Comparison of ENCODE assay signal across 9 mouse cellular contexts in the genomic region with DNA sequence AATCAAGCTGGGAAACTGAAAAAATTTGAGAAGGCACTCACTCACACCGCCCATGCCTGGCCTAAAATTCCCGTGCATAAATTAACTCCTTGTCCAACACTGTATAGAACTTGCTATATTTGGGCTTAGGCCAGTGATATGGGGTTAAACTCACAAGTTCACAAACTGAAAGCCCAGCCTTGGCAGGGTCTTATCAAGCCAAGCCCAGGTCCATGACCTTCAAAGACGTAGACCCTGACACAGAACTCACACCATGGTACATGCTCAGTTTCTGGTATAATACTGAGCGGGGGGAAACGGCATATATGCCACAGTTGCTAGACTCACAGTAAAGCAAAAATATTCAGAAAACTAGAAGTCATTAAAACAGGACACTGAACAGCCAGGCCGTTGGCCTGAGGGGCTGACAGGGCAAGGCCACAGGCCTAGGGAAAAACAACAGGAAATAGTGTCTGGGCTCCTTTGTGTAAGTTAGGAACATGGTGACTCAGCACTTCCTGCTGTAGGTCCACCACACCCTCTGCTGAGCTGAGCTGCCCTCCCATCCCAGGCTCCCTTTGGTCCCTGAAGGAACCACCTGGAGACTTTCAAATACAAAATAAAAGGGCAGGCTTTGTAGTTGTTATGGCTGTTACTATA. TPM values are rescaled to one million over a fixed set of nuclear protein-coding genes. Genes with fewer than 3 reads are reported as not detected.
A peak's percentile ranks its signal among the peaks of the same experiment; 100 is the strongest.
DNase-seq lines count a peak whose midpoint lies in the region; ATAC-seq lines count a peak whose summit lies in the region.
"Had no signal": no experiment of that assay in that cellular context is flagged by ENCODE, and none has a peak within 500 bp of the region (broad histone marks: within the 10 kb centered on the region; RNA-seq: fewer than 3 reads in every experiment).

No protein-coding gene starts in this region.

- no peak overlapping the region for H3K27ac ChIP-seq in intestine, embryonic 15.5 days
- no peak overlapping the region for H3K27ac ChIP-seq in neural tube, embryonic 15.5 days (replicated peaks)

- no peaks in the 10 kb centered on the region for H3K4me1 ChIP-seq in intestine, embryonic 15.5 days (replicated peaks)
- no peaks in the 10 kb centered on the region for H3K4me1 ChIP-seq in neural tube, embryonic 15.5 days

- 68% methylated on average over 6 of the region's 6 CpGs for WGBS in intestine, embryonic 15.5 days
- WGBS in neural tube, embryonic 15.5 days = 81% methylated on average over 6 of the region's 6 CpGs

- H3K36me3 ChIP-seq in intestine, embryonic 15.5 days = no peaks in the 10 kb centered on the region
- H3K36me3 ChIP-seq in neural tube, embryonic 15.5 days = no peaks in the 10 kb centered on the region

- no peak overlapping the region for H3K9ac ChIP-seq in intestine, embryonic 15.5 days
- H3K9ac ChIP-seq in neural tube, embryonic 15.5 days (replicated peaks) = no peak overlapping the region

- H3K4me3 ChIP-seq in intestine, embryonic 15.5 days (replicated peaks) = no peak overlapping the region
- no peak overlapping the region for H3K4me3 ChIP-seq in neural tube, embryonic 15.5 days (replicated peaks)

- no peaks in the 10 kb centered on the region for H3K27me3 ChIP-seq in intestine, embryonic 15.5 days (replicated peaks)
- H3K27me3 ChIP-seq in neural tube, embryonic 15.5 days (replicated peaks) = no peaks in the 10 kb centered on the region

- no peak overlapping the region for H3K4me2 ChIP-seq in intestine, embryonic 15.5 days (replicated peaks)
- no peak overlapping the region for H3K4me2 ChIP-seq in neural tube, embryonic 15.5 days

- H3K9me3 ChIP-seq in intestine, embryonic 15.5 days = no peaks in the 10 kb centered on the region
- no peaks in the 10 kb centered on the region; the same call in 1 of the 2 replicates for H3K9me3 ChIP-seq in neural tube, embryonic 15.5 days (replicated peaks)

- peak; percentile 89 for ATAC-seq in intestine, embryonic 15.5 days
- no peak for ATAC-seq in neural tube, embryonic 15.5 days (ENCODE audit: low FRiP score)

- peak; percentile 5 for DNase-seq in ovary, adult 18-20 months (ENCODE audit: low spot score)
- DNase-seq in ovary, postnatal 36 days (ENCODE audit: low spot score) = no peak
- peak; percentile 31 for DNase-seq in embryo, embryonic 11 days
- DNase-seq in lung, adult 18-20 months = peak; percentile 58 to 72
- peak; percentile 39 for DNase-seq in thymus, postnatal 25 days
- no peak for DNase-seq in right cerebral cortex, postnatal 4 days

RNA-seq across cellular contexts. Expression of a gene that starts 12.3 kb away (rescaled TPM):
- polyA plus RNA-seq in intestine, embryonic 15.5 days (2015; fragmentation: Nextera tagmentation; extraction: Ambion mirVana) = 0.16 TPM in 2 replicates
- polyA plus RNA-seq in neural tube, embryonic 15.5 days (2015; fragmentation: Nextera tagmentation; extraction: Ambion mirVana) = 1.3 and 2.2 TPM in 2 replicates
- polyA plus RNA-seq: embryonic facial prominence, embryonic 11.5 days had no signal

Comparison
In these comparisons a context has a peak if more than half of its experiments do, and no peak if none do; other contexts are left out.
1. DNase-seq: peak in ovary, adult 18-20 months (single experiment), embryo, embryonic 11 days (single experiment), lung, adult 18-20 months (2 of 2) and thymus, postnatal 25 days (single experiment); none in ovary, postnatal 36 days (single experiment) and right cerebral cortex, postnatal 4 days (single experiment).